Mouse (Mus musculus) ES-E14 (cell line): ENCODE data around the gene Emc1. TPM values are rescaled to one million over a fixed set of nuclear protein-coding genes. Genes with fewer than 3 reads are reported as not detected.

Experiments
- DNase-seq: peaks from one replicate; pipeline ENCODE4 v3.0.0-alpha.2; 2013; ENCODE audit warnings: low read depth, low spot score
- H3K27ac ChIP-seq: 2 replicates; pipeline ENCODE4 v1.5.1; 2012; ENCODE audit warnings: low read depth, mild to moderate bottlenecking, low read length, moderate library complexity, mixed read lengths; ENCODE audit not compliant: poor library complexity, insufficient read depth, severe bottlenecking
- H3K36me3 ChIP-seq: 2 replicates; pipeline ENCODE4 v1.6.1; 2012; ENCODE audit warnings: mild to moderate bottlenecking, low read length, moderate library complexity, mixed read lengths; ENCODE audit not compliant: control insufficient read depth, poor library complexity, insufficient read depth, severe bottlenecking
- H3K4me1 ChIP-seq, 2 experiments: fragments of 150-350 bp in 1 of 2; sonication (generic) in 1 of 2; 2 replicates each; pipeline ENCODE4 v1.6.1; 2012; ENCODE audit warnings: low read length in 2 of 2, mild to moderate bottlenecking in 1 of 2, mixed read lengths in 1 of 2; ENCODE audit not compliant: control insufficient read depth in 2 of 2, insufficient read depth in 2 of 2, poor library complexity in 1 of 2
- H3K4me3 ChIP-seq, 2 experiments: fragments of 150-350 bp in 1 of 2; sonication (generic) in 1 of 2; 2 replicates each; pipeline ENCODE4 v1.5.1; 2012; ENCODE audit warnings: low read length in 2 of 2, low read depth in 1 of 2, mild to moderate bottlenecking in 1 of 2, mixed read lengths in 1 of 2; ENCODE audit not compliant: insufficient read depth in 1 of 2, poor library complexity in 1 of 2, severe bottlenecking in 1 of 2
- H3K9ac ChIP-seq: 2 replicates; pipeline ENCODE4 v1.6.1; 2012; ENCODE audit warnings: low read depth, mild to moderate bottlenecking, low read length, mixed read lengths; ENCODE audit not compliant: poor library complexity, insufficient read depth, severe bottlenecking
- H3K9me3 ChIP-seq: fragments of 150-350 bp; sonication (generic); 2 replicates; pipeline ENCODE4 v1.6.1; 2012; ENCODE audit warnings: low read depth, mild to moderate bottlenecking, low read length; ENCODE audit not compliant: control insufficient read depth, insufficient read depth
- CHD2 ChIP-seq: IDR thresholded peaks from 2 replicates; pipeline ENCODE4 v1.6.1; 2014; ENCODE audit warnings: mild to moderate bottlenecking, low read depth, low read length, inconsistent platforms
- HCFC1 ChIP-seq: IDR thresholded peaks from 2 replicates; pipeline ENCODE4 v1.6.1; 2012; ENCODE audit warnings: low read length, inconsistent platforms, borderline replicate concordance; ENCODE audit not compliant: insufficient read depth
- MAFK ChIP-seq: IDR thresholded peaks from 2 replicates; pipeline ENCODE4 v1.6.1; 2014; ENCODE audit warnings: mild to moderate bottlenecking, low read depth, low read length, inconsistent platforms; ENCODE audit not compliant: insufficient read depth
- ZC3H11A ChIP-seq: IDR thresholded peaks from 2 replicates; pipeline ENCODE4 v1.6.1; 2012; ENCODE audit warnings: low read depth, mild to moderate bottlenecking, inconsistent platforms, low read length, borderline replicate concordance
- ZNF384 ChIP-seq: IDR thresholded peaks from 2 replicates; pipeline ENCODE4 v1.6.1; 2012; ENCODE audit warnings: low read depth, low read length, inconsistent platforms
- in situ Hi-C, 2 experiments: fragments of 600-800 bp; cut with MboI; formaldehyde crosslinking; loops; one replicate each; pipeline ENCODE4 v1.15.1; 2025; ENCODE audit warnings: low sequenced_read_pairs in 2 of 2, inconsistent platforms in 1 of 2; ENCODE audit not compliant: unreplicated experiment in 2 of 2
- total RNA-seq: library from RNA; depleted of rRNA; stranded (reverse); fragments of 300-350 nt; gene quantifications from 2 replicates; pipeline ENCODE4 v1.2.3, GENCODE M21; 2012

Emc1 gene
- total RNA-seq, 1 experiment: 88.0 TPM

DNA sequence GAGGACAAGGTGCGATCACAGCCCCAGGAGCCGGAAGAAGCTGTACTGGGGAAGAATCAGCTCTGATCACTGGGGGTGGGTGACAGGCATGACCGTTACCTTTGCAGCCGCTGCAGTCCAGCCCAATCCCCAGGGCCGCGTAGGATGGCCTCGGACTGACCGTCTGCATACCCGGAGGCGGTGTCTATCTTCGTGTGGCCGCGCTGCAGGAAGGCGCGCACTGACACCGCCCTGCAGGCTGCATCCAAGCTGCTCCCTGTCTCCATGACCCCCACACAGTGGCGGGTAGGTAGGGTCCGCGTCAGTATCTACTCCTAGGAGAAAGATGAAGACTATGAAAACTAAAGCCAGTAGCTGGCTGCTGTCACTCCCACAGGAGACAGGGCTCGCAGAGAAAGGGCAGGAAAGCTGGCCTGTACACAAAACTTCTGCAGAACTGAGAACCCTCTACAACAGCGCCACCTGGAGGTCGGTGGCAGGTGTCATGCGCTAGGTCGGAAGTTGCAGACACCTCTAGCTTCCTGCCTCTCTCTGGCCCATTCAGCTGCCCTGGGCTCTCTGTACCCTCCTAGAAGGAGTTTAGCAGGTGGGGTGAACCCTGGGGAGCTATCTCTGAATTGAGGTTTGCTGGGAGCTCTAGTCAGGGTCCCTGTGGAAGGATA lies 15.4 kb upstream of the Emc1 start:
- no peaks in the 10 kb centered on the region for H3K9me3 ChIP-seq
- H3K4me3 ChIP-seq: peak overlapping the region; percentile 36 to 48; a peak in 2 of 4 replicates
- TF ChIP-seq ZC3H11A: 0 out of 2 replicates have a peak, but pooled peaks have one; percentile 11
- no peak for TF ChIP-seq ZNF384
- TF ChIP-seq CHD2: no peak
- TF ChIP-seq HCFC1: peak; percentile 37; the same call in 1 of the 2 replicates
- in situ Hi-C loops: no loop called here
- peaks cover 3 to 8% of the 10 kb centered on the region in 2 experiments; a peak in 1 of 4 replicates for H3K4me1 ChIP-seq
- peak overlapping the region; percentile 34; the same call in 1 of the 2 replicates for H3K9ac ChIP-seq
- no peak overlapping the region for H3K27ac ChIP-seq
- DNase-seq: peak; percentile 92
- H3K36me3 ChIP-seq: no peaks in the 10 kb centered on the region

- Histone ChIP-seq H3K4me3 (peak overlapping the region; percentile 12 to 55; a peak in 3 of 4 replicates), H3K9me3 (no peaks in the 10 kb centered on the region), H3K36me3 (no peaks in the 10 kb centered on the region), H3K9ac (peak overlapping the region; percentile 57; the same call in 1 of the 2 replicates), H3K4me1 (peaks cover 3 to 8% of the 10 kb centered on the region in 2 experiments; a peak in 1 of 4 replicates), H3K27ac (no peak overlapping the region)
- in situ Hi-C loops: no loop called here
- TF ChIP-seq HCFC1: no peak
- no peak for TF ChIP-seq ZNF384
- TF ChIP-seq MAFK: no peak
- no peak for TF ChIP-seq CHD2
- no peak for TF ChIP-seq ZC3H11A
- no peak for DNase-seq
These were observed 14.2 kb upstream of the Emc1 start for GRCm38 (mm10) chr4:139338145-139338544.

GRCm38 (mm10) chr4:139340835-139341234 lies 11.6 kb upstream of the Emc1 start:
- Histone ChIP-seq H3K4me3 (no peak overlapping the region), H3K9me3 (no peaks in the 10 kb centered on the region), H3K4me1 (peaks cover 3 to 5% of the 10 kb centered on the region in 2 experiments; a peak in 1 of 4 replicates), H3K9ac (no peak overlapping the region), H3K36me3 (no peaks in the 10 kb centered on the region), H3K27ac (no peak overlapping the region)
- in situ Hi-C loops: no loop called here
- TF ChIP-seq ZC3H11A (no peak), ZNF384 (no peak), HCFC1 (no peak), CHD2 (no peak), MAFK (no peak)
- no peak for DNase-seq

DNA sequence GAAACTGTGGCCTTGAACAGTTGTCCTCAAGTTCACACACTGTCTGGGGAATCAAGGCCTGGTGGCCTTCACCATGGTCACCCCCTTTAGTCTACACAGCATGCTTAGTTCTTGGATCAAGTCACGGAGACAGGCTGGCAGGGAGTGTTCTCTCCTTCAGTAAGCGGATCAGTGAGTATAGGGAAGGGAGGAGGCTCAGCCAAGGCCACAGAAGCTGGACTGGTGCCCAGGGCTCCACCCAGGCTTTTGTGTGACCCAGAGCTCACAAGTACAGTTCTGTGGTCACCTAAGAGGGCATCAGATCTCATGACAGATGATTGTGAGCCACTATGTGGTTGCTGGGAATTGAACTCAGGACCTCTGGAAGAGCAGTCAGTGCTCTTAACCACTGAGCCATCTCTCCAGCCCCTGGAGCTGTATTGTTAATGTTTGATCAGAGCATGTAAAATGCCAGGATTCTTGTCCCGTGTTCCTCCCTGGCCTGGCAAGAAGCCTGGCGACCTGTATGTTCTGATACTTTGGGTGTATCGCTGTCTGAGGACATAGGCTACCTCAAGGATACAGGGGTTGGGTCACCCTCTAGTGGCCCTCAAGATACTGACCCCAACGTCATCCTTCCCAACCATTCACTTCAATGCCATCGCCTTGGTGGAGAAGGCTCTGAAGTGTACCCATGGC lies 10.7 kb upstream of the Emc1 start:
- Histone ChIP-seq H3K36me3 (peaks cover 4% of the 10 kb centered on the region), H3K4me3 (no peak overlapping the region), H3K27ac (no peak overlapping the region), H3K4me1 (peaks cover 3 to 4% of the 10 kb centered on the region in 2 experiments; a peak in 1 of 4 replicates), H3K9ac (no peak overlapping the region), H3K9me3 (no peaks in the 10 kb centered on the region)
- TF ChIP-seq ZNF384 (no peak), HCFC1 (no peak), CHD2 (no peak), ZC3H11A (no peak), MAFK (no peak)
- in situ Hi-C loops: no loop called here
- DNase-seq: no peak

DNA sequence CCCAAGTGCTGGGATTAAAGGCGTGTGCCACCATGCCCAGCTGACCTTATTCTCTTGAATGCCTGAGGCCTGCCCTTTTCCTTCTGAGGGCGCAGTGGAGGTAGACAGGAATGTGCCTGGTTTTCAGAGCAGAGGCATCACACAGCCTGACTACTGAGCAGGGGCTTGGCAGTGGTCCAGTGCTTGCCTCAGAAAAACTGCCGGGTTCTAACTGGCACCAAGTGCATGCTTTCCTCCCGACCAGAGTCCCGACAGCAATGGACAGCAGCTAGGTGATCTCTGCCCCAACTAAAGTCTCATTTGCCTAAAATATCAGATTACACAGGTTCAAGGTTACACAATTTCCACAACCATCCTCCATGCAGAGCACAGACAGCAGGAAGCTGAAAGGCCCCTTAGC lies 8.7 kb upstream of the Emc1 start:
- no peak for TF ChIP-seq CHD2
- Histone ChIP-seq H3K4me1 (peaks cover under 1 to 4% of the 10 kb centered on the region in 2 experiments; a peak in 2 of 4 replicates), H3K9me3 (no peaks in the 10 kb centered on the region), H3K27ac (no peak overlapping the region), H3K4me3 (no peak overlapping the region), H3K9ac (no peak overlapping the region), H3K36me3 (peaks cover 22% of the 10 kb centered on the region)
- no peak for DNase-seq
- in situ Hi-C loops: no loop called here
